Mouse (Mus musculus): ENCODE data around the gene 2510009E07Rik. TPM values are rescaled to one million over a fixed set of nuclear protein-coding genes. Genes with fewer than 3 reads are reported as not detected.

2510009E07Rik gene
- total RNA-seq, 1 experiment from 2014 or later: 0.12 TPM

GRCm38 (mm10) chr16:21642906-21643305 lies 51.6 kb downstream of the 2510009E07Rik start:
- ATAC-seq (ENCODE audit: extremely low read depth, insufficient number of reproducible peaks, low FRiP score, poor library complexity, severe bottlenecking): no peak

- ATAC-seq (ENCODE audit: extremely low read depth, insufficient number of reproducible peaks, low FRiP score, poor library complexity, severe bottlenecking): peak; percentile 70
These were observed 52.5 kb downstream of the 2510009E07Rik start for GRCm38 (mm10) chr16:21641944-21642343.

GRCm38 (mm10) chr16:21640766-21641499 lies 53.5 kb downstream of the 2510009E07Rik start:
- no peak for ATAC-seq (ENCODE audit: extremely low read depth, insufficient number of reproducible peaks, low FRiP score, poor library complexity, severe bottlenecking)

- ATAC-seq (ENCODE audit: extremely low read depth, insufficient number of reproducible peaks, low FRiP score, poor library complexity, severe bottlenecking): no peak
These were observed 57.2 kb downstream of the 2510009E07Rik start for GRCm38 (mm10) chr16:21637201-21637819.

GRCm38 (mm10) chr16:21636156-21636853 lies 58.2 kb downstream of the 2510009E07Rik start:
- no peak for ATAC-seq (ENCODE audit: extremely low read depth, insufficient number of reproducible peaks, low FRiP score, poor library complexity, severe bottlenecking)

GRCm38 (mm10) chr16:21634460-21634859 lies 60.0 kb downstream of the 2510009E07Rik start:
- no peak for ATAC-seq (ENCODE audit: extremely low read depth, insufficient number of reproducible peaks, low FRiP score, poor library complexity, severe bottlenecking)

- ATAC-seq (ENCODE audit: extremely low read depth, insufficient number of reproducible peaks, low FRiP score, poor library complexity, severe bottlenecking): no peak
These were observed 62.6 kb downstream of the 2510009E07Rik start for GRCm38 (mm10) chr16:21631815-21632222.

GRCm38 (mm10) chr16:21630614-21631013 lies 63.9 kb downstream of the 2510009E07Rik start:
- peak; percentile 51; the same call in 1 of the 2 replicates for ATAC-seq (ENCODE audit: extremely low read depth, insufficient number of reproducible peaks, low FRiP score, poor library complexity, severe bottlenecking)

- ATAC-seq (ENCODE audit: extremely low read depth, insufficient number of reproducible peaks, low FRiP score, poor library complexity, severe bottlenecking): no peak
These were observed 66.3 kb downstream of the 2510009E07Rik start for GRCm38 (mm10) chr16:21628061-21628591.

- no peak for ATAC-seq (ENCODE audit: extremely low read depth, insufficient number of reproducible peaks, low FRiP score, poor library complexity, severe bottlenecking)
These were observed 67.2 kb downstream of the 2510009E07Rik start for GRCm38 (mm10) chr16:21627248-21627647.

- 0 out of 2 replicates have a peak, but pooled peaks have one; percentile 28 for ATAC-seq (ENCODE audit: extremely low read depth, insufficient number of reproducible peaks, low FRiP score, poor library complexity, severe bottlenecking)
These were observed 68.5 kb downstream of the 2510009E07Rik start for GRCm38 (mm10) chr16:21625784-21626634.

GRCm38 (mm10) chr16:21620630-21621029 lies 73.8 kb downstream of the 2510009E07Rik start:
- ATAC-seq (ENCODE audit: extremely low read depth, insufficient number of reproducible peaks, low FRiP score, poor library complexity, severe bottlenecking): no peak

GRCm38 (mm10) chr16:21615802-21616201 lies 78.7 kb downstream of the 2510009E07Rik start:
- ATAC-seq (ENCODE audit: extremely low read depth, insufficient number of reproducible peaks, low FRiP score, poor library complexity, severe bottlenecking): no peak

GRCm38 (mm10) chr16:21610473-21610872 lies 84.0 kb downstream of the 2510009E07Rik start:
- ATAC-seq (ENCODE audit: extremely low read depth, insufficient number of reproducible peaks, low FRiP score, poor library complexity, severe bottlenecking): no peak

GRCm38 (mm10) chr16:21608176-21608865 lies 86.1 kb downstream of the 2510009E07Rik start:
- ATAC-seq (ENCODE audit: extremely low read depth, insufficient number of reproducible peaks, low FRiP score, poor library complexity, severe bottlenecking): no peak

- ATAC-seq (ENCODE audit: extremely low read depth, insufficient number of reproducible peaks, low FRiP score, poor library complexity, severe bottlenecking): no peak
These were observed 86.8 kb downstream of the 2510009E07Rik start for GRCm38 (mm10) chr16:21607651-21608040.

- no peak for ATAC-seq (ENCODE audit: extremely low read depth, insufficient number of reproducible peaks, low FRiP score, poor library complexity, severe bottlenecking)
These were observed 87.3 kb downstream of the 2510009E07Rik start for GRCm38 (mm10) chr16:21607021-21607650.

Measured in neutrophil, adult 5-6 weeks (primary cell).